Mouse (Mus musculus) small intestine, adult 2 months (tissue): ENCODE results near the gene Btnl2.

Source experiments
- CTCF ChIP-seq: fragments of 200-500 bp; IDR thresholded peaks from 2 replicates; pipeline ENCODE4 v1.5.1; 2012; ENCODE audit warnings: low read depth, mild to moderate bottlenecking, control low read depth, inconsistent platforms, low read length, moderate library complexity, mixed read lengths; ENCODE audit not compliant: insufficient replicate concordance, insufficient read length; ENCODE audit errors: extremely low read depth
- POLR2A ChIP-seq: fragments of 200-500 bp; IDR thresholded peaks from 2 replicates; pipeline ENCODE4 v1.6.1; 2012; ENCODE audit warnings: low read depth, mild to moderate bottlenecking, control low read depth, inconsistent platforms, low read length, moderate library complexity

DNA sequence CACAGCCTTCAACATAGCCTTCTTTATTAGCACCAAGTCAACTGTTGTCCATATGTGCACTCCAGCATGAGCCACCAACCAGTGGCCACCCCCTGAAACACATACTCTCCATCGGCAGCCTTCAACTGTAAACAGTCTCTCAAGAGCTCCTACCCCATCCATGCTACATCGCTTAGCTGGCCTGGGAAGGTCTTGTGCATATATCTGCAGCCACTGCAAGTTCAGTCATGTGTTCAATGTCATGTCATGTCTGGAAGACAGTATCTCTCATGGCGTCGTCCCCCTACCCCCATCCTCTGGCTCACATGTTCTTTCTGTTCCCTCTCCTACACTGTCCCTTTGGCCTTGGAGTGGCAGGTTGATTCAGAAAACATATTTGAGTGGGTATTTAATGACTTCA, 9.7 kb upstream of the Btnl2 start:
- no peak for TF ChIP-seq POLR2A
- no peak for TF ChIP-seq CTCF
